In the genomic region with DNA sequence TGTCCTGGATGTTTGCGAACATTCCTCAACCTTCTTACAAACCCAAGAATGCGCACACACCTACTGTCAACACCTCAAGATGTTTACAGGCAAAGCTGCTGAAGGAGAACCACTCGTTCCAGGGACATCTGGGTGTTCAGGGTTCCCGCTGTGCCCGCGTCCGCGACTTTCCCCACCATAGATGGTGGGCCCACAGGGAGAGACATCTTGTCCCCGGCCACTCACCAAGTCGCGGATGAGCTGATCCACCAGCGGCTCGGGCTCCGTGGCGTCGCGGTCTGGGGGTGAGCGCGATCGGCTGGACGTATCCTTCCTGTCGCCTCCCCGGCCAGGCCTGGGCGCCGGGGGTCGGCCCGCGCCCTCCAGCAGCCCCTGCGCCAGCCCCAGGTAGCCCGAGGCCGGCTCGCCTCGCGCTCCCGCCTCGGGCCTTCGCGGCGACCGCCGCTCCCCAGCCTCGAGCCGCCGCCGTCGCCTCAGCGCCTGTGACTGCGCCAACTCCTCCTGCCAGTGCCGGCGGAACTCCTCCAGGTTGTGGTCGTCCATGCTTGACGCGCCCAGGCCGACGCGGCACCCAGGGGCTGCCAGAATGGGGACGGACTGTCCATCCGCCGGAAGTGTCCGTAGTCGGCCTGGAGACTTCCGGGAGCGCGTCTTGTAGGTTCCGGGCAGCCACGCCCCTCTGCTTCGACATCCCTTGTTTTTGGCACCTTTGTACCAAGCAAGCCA, we compare ENCODE assay signal across 8 mouse cellular contexts. TPM values are rescaled to one million over a fixed set of nuclear protein-coding genes. Genes with fewer than 3 reads are reported as not detected.
A peak's percentile ranks its signal among the peaks of the same experiment; 100 is the strongest.
DNase-seq lines count a peak whose midpoint lies in the region; ATAC-seq lines count a peak whose summit lies in the region.

Gene Fbxw8 (minus strand): TSS at position 626 of the 726 bp plus-strand sequence.

- H3K27ac ChIP-seq in brown adipose tissue, adult 24 weeks (replicated peaks; ENCODE audit: low read depth, low read length), result peak within 1 kb of the TSS; percentile 40
- H3K27ac ChIP-seq in heart, embryonic 13.5 days (replicated peaks), result peak within 1 kb of the TSS; percentile 41
- peak within 1 kb of the TSS; percentile 72 for H3K27ac ChIP-seq in liver, embryonic 12.5 days
- H3K27ac ChIP-seq in stomach, embryonic 15.5 days, result 0 out of 2 replicates have a peak within 1 kb of the TSS, but pooled peaks have one; percentile 11

- peak; percentile 32; the same call in 1 of the 2 replicates for ATAC-seq in heart, embryonic 13.5 days (ENCODE audit: extremely low read depth, insufficient number of reproducible peaks, low FRiP score, low TSS enrichment)
- peak; percentile 80 for ATAC-seq in liver, embryonic 12.5 days
- peak; percentile 84 for ATAC-seq in stomach, embryonic 15.5 days (ENCODE audit: insufficient read depth, low FRiP score, low read depth)

- peaks cover 8% of the 10 kb centered on the region for H3K4me1 ChIP-seq in brown adipose tissue, adult 24 weeks (ENCODE audit: control insufficient read depth, insufficient read depth, insufficient read length, low read length)
- peaks cover 44% of the 10 kb centered on the region for H3K4me1 ChIP-seq in heart, embryonic 13.5 days
- H3K4me1 ChIP-seq in liver, embryonic 12.5 days, result peaks cover 38% of the 10 kb centered on the region
- peaks cover 16% of the 10 kb centered on the region; the same call in 1 of the 2 replicates for H3K4me1 ChIP-seq in stomach, embryonic 15.5 days

- peak; percentile 75 for DNase-seq in CD4-positive, CD25-positive, alpha-beta regulatory T cell, adult 2 months (ENCODE audit: low read depth, low spot score)
- DNase-seq in fat pad, adult 2 months (ENCODE audit: extremely low read depth, low read depth, low spot score), result peak; percentile 11
- peak; percentile 94 for DNase-seq in kidney, postnatal 10 days
- DNase-seq in natural killer cell, adult 2 months (ENCODE audit: low spot score in 2 of 2), result peak; percentile 84

- no peaks in the 10 kb centered on the region for H3K9me3 ChIP-seq in heart, embryonic 13.5 days
- H3K9me3 ChIP-seq in liver, embryonic 12.5 days (replicated peaks), result no peaks in the 10 kb centered on the region
- H3K9me3 ChIP-seq in stomach, embryonic 15.5 days, result no peaks in the 10 kb centered on the region

- peaks cover 8% of the 10 kb centered on the region for H3K27me3 ChIP-seq in heart, embryonic 13.5 days (replicated peaks)
- H3K27me3 ChIP-seq in liver, embryonic 12.5 days (replicated peaks), result peaks cover 4% of the 10 kb centered on the region
- no peaks in the 10 kb centered on the region for H3K27me3 ChIP-seq in stomach, embryonic 15.5 days (replicated peaks)

- H3K4me3 ChIP-seq in brown adipose tissue, adult 24 weeks (ENCODE audit: insufficient read depth, low read depth, low read length), result peak within 1 kb of the TSS; percentile 86
- peak within 1 kb of the TSS; percentile 76 for H3K4me3 ChIP-seq in heart, embryonic 13.5 days
- H3K4me3 ChIP-seq in liver, embryonic 12.5 days, result peak within 1 kb of the TSS; percentile 96
- H3K4me3 ChIP-seq in stomach, embryonic 15.5 days (replicated peaks), result peak within 1 kb of the TSS; percentile 98

- peak within 1 kb of the TSS; percentile 90 for H3K9ac ChIP-seq in heart, embryonic 13.5 days
- peak within 1 kb of the TSS; percentile 95 for H3K9ac ChIP-seq in liver, embryonic 12.5 days
- peak within 1 kb of the TSS; percentile 94 for H3K9ac ChIP-seq in stomach, embryonic 15.5 days

- H3K4me2 ChIP-seq in heart, embryonic 13.5 days, result peak within 1 kb of the TSS; percentile 75
- H3K4me2 ChIP-seq in liver, embryonic 12.5 days, result peak within 1 kb of the TSS; percentile 81
- H3K4me2 ChIP-seq in stomach, embryonic 15.5 days, result peak within 1 kb of the TSS; percentile 65

- H3K36me3 ChIP-seq in heart, embryonic 13.5 days, result peaks cover 21% of the 10 kb centered on the region
- H3K36me3 ChIP-seq in liver, embryonic 12.5 days, result peaks cover 22% of the 10 kb centered on the region
- no peaks in the 10 kb centered on the region for H3K36me3 ChIP-seq in stomach, embryonic 15.5 days

- under 1% methylated on average over 67 of the region's 67 CpGs for WGBS in heart, embryonic 13.5 days
- WGBS in liver, embryonic 12.5 days (ENCODE audit: insufficient replicate concordance), result under 1% methylated on average over 66 of the region's 67 CpGs
- under 1% methylated on average over 67 of the region's 67 CpGs for WGBS in stomach, embryonic 15.5 days

RNA-seq across cellular contexts. Expression of gene Fbxw8, which starts in this region (rescaled TPM):
- polyA plus RNA-seq in brown adipose tissue, adult 24 weeks (2012; ENCODE audit: insufficient read depth, insufficient read length, missing spikeins), result 18.4 and 27.2 TPM in 2 replicates
- polyA plus RNA-seq in heart, embryonic 13.5 days (2015; fragmentation: Nextera tagmentation; extraction: Ambion mirVana), result 21.5 and 22.0 TPM in 2 replicates
- 23.1 and 24.4 TPM in 2 replicates for polyA plus RNA-seq in liver, embryonic 12.5 days (2016; fragmentation: Nextera tagmentation; extraction: Ambion mirVana)
- polyA plus RNA-seq in stomach, embryonic 15.5 days (2015; fragmentation: Nextera tagmentation; extraction: Ambion mirVana), result 23.6 and 24.0 TPM in 2 replicates

Comparison
In these comparisons a context has a peak if more than half of its experiments do, and no peak if none do; other contexts are left out.
1. Peak in every context shown above with its lines: DNase-seq, ATAC-seq, H3K4me3 ChIP-seq and H3K27ac ChIP-seq.
2. DNase-seq: peak in every context shown above with its lines; median percentile 94 in kidney, postnatal 10 days; 84 in natural killer cell, adult 2 months; 75 in CD4-positive, CD25-positive, alpha-beta regulatory T cell, adult 2 months; 11 in fat pad, adult 2 months.
3. H3K27ac ChIP-seq: peak in every context shown above with its lines; median percentile 72 in liver, embryonic 12.5 days; 41 in heart, embryonic 13.5 days; 40 in brown adipose tissue, adult 24 weeks; 11 in stomach, embryonic 15.5 days.
4. ATAC-seq: peak in every context shown above with its lines; median percentile 84 in stomach, embryonic 15.5 days; 80 in liver, embryonic 12.5 days; 32 in heart, embryonic 13.5 days.